Mouse (Mus musculus) duodenum, adult 2 months (tissue): ENCODE measurements around the gene Rbbp8nl. TPM values are rescaled to one million over a fixed set of nuclear protein-coding genes. Genes with fewer than 3 reads are reported as not detected.

Experiments used
- polyA plus RNA-seq: library from polyadenylated mRNA; depleted of rRNA; stranded (reverse); fragments of >200 nt; gene quantifications from 2 replicates; pipeline ENCODE4 v1.2.3, GENCODE M21; 2012; ENCODE audit warnings: low replicate concordance; rRNA removed

Gene Rbbp8nl
- polyA plus RNA-seq, result 1.1 and 2.7 TPM in 2 replicates

DNA sequence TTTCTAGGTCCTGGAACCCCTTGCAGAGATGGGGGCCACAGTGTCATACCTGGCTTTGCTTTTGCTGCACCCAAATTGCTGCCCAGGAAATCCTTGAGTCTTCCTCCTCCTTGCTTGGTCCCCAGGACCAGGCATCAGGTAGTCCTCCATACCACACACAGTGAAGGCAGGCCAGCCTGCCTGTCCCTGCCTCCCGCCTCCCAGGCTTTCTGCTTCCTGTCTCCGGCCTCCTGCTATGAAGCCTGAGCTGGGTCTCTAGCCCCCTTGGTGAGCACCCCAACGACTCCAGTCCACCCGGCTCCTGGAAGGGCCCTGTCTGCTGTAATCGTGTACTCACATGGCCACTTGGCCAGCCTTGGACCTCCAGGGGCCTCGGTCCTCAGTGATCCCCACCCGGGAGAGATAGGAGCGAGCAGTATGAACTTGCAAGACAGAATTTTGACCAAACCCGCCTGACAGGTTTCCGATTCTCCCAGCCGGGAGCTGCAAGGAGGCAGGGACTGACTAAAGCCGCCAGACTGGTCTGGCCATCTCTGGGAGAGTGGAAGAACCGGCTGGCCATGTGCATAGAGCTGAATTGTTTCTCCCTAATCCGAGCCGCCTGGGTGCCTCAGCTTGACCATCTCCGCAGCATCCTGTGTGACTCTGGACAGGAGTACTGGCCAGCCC, at the start of gene Rbbp8nl:
Gene Rbbp8nl (minus strand): TSS at position 440 of the 669 bp plus-strand sequence.

DNA sequence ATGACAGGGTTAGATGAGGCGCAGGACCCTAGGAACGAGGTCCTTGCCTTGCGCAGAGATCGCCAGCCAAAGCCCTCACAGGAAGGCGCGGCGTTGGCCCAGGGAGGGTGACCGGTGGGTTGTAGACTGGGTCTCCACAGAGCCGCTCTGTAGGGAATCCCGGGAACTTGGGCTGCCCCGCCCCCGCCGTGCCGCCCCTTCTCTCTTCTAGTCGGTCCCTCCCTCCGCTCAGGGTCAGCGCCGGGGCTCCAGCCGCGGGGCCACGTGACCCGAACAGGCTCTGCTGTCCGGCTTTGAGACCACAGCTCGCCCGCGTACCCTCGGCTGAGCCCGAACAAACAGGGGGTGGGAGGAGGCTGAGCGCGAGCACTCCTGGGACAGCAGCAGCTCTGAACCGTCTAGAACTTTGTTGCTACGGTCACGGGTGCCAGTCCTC, 44.9 kb upstream of the Rbbp8nl start, which contains the start of gene Gata5:
Gene Gata5 (minus strand): TSS at position 149 of the 436 bp plus-strand sequence.

DNA sequence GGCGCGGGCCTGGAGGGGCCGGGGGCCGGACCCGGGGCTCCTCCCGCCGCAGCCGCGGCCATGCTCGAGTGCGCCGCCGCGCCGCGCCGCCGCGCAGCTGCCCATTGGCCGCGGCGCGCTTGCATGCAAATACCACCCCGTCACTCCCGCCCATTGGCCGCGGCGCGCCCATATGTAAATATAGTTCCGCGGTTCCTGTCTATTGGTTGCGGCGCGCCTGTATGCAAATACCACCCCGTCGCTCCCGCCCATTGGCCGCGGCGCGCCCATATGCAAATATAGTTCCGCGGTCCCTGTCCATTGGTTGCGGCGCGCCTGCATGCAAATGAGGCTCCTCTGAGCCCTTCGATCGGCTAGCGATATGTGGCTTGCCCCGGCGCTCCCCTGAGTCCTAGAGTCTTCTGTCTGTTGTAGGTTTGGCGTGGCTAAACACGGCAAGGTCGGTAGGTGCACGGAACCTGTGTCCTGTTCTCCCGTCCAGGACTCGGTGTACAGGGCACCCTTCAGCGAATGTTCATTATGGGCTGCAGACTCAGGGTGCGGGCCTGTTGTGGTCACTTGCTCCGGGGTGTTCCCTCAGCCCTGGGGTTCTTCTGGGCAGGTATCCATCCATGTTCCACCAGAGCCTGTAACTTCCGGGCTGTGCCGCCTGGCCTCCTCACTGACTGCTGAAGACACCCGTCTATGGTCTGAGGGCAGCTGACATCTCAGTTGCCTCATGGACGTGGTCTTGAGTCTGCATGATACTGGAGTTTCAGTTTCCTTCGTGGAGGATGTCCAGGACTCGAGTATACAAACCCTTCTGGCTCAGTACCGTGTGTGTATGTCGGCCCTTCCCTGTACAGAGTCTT, 16.1 kb downstream of the Rbbp8nl start, which contains the start of gene Cables2:
Gene Cables2 (minus strand): TSS at position 103 of the 851 bp plus-strand sequence.

DNA sequence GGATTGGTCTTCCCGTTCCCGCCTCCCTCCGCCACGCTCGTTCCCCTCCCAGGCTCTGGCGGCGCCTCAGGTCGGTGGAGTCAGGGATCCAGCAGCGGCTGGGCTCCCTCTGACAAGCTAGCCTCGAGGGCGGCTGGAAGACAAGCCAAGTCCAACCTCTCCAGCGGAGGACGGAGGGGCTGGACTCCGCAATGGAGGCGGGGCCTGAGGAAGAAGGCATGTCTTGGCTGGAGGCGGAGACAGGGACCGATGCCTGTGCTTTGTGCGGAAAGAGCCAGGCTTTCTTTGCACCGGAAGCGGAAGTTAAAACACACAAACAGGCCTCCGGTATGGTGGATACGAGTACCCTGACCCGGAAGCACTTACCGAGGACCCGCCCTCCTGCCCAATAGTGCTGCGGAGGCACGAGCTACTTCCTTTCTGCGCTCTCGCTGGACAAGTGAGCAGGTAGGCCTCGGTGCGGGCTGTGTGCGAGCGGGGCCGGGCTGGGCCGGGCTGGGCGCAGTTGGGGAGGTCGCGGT, 32.6 kb downstream of the Rbbp8nl start, which contains the start of gene Rps21:
Gene Rps21 (plus strand): TSS at position 377 of the 521 bp plus-strand sequence.

Other genes starting within 250 kb of the Rbbp8nl start
- 113 and 121 TPM in 2 replicates for gene Psma7, start 247.4 kb downstream of the Rbbp8nl start, polyA plus RNA-seq
- gene Ss18l1, start 247.4 kb downstream of the Rbbp8nl start, polyA plus RNA-seq, result 4.0 and 4.5 TPM in 2 replicates
- gene Mtg2, start 219.3 kb downstream of the Rbbp8nl start, polyA plus RNA-seq, result 8.9 and 9.2 TPM in 2 replicates
- gene Hrh3, start 185.4 kb downstream of the Rbbp8nl start, polyA plus RNA-seq, result 0.33 TPM in 1 of 2 replicates, not detected in the other
- 13.1 and 16.0 TPM in 2 replicates for gene Osbpl2, start 170.6 kb downstream of the Rbbp8nl start, polyA plus RNA-seq
- 139 and 187 TPM in 2 replicates for gene Adrm1, start 118.4 kb downstream of the Rbbp8nl start, polyA plus RNA-seq
- gene Lama5, start 64.0 kb downstream of the Rbbp8nl start, polyA plus RNA-seq, result 39.0 and 40.2 TPM in 2 replicates
- gene Rps21, start 32.5 kb downstream of the Rbbp8nl start, polyA plus RNA-seq, result 1,302 and 2,566 TPM in 2 replicates
- 18.6 and 22.5 TPM in 2 replicates for gene Cables2, start 16.4 kb downstream of the Rbbp8nl start, polyA plus RNA-seq
- gene Gata5, start 44.8 kb upstream of the Rbbp8nl start, polyA plus RNA-seq, result 35.2 and 88.5 TPM in 2 replicates
- 11.3 and 16.5 TPM in 2 replicates for gene Slco4a1, start 166.4 kb upstream of the Rbbp8nl start, polyA plus RNA-seq
- gene Ntsr1, start 210.1 kb upstream of the Rbbp8nl start, polyA plus RNA-seq, result 0.56 and 1.2 TPM in 2 replicates